Mouse (Mus musculus): ENCODE measurements at regions not wholly inside any gene's neighbourhood (a gene's known extent, or its start where the extent isn't known, plus 50 kb on each side); places are given as distances from the start of the nearest gene placed in this dataset.
"Not testable (repeated sequence)": the region's sequence is repeated elsewhere in the genome, so short reads cannot be mapped to it uniquely, and the experiment has no call there.

DNA sequence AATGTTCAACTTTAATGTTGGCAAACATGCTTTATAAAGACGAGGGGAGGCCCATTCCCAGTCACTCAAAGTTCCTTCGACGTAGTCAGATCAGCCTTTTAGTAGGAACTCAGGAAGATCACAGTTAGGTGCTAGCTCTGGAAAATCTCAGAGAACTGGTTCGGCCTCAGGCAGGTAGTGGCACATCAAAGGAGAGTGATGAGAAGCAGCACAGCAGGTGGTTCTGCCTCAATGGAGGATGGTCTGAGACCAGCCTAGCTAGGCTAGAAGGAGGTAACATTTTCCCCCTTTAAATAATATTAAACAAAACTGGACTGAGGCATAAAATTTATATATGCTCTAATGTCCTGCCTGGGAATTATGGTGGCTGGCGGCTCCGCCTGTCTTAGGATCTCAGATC lies 66.1 kb downstream of the Zfp354a start:
- H3K9ac ChIP-seq (ENCODE audit: insufficient read depth, low read depth, low read length, poor library complexity, severe bottlenecking): no peak overlapping the region
- H3K9me3 ChIP-seq (ENCODE audit: control insufficient read depth, insufficient read depth, low read depth, low read length): no peaks in the 10 kb centered on the region
- in situ Hi-C loops (cut with MboI; ENCODE audit: low sequenced_read_pairs in 2 of 2, unreplicated experiment in 2 of 2): no loop called here
- H3K27ac ChIP-seq (ENCODE audit: insufficient read depth, low read depth, low read length, poor library complexity, severe bottlenecking): peak overlapping the region; percentile 75
- no peak overlapping the region for H3K4me3 ChIP-seq (ENCODE audit: insufficient read depth in 1 of 2, low read depth in 1 of 2, low read length in 2 of 2, poor library complexity in 1 of 2, severe bottlenecking in 1 of 2)
- peaks cover 3% of the 10 kb centered on the region in 2 experiments; a peak in 2 of 4 replicates for H3K4me1 ChIP-seq (ENCODE audit: control insufficient read depth in 2 of 2, insufficient read depth in 2 of 2, low read length in 2 of 2, poor library complexity in 1 of 2)
- H3K36me3 ChIP-seq (ENCODE audit: control insufficient read depth, insufficient read depth, low read length, poor library complexity, severe bottlenecking): no peaks in the 10 kb centered on the region
- DNase-seq (ENCODE audit: low read depth, low spot score): peak; percentile 56
- TF ChIP-seq HCFC1 (IDR thresholded peaks at IDR 0.05; ENCODE audit: borderline replicate concordance, insufficient read depth, low read length) (no peak), CHD2 (IDR thresholded peaks at IDR 0.05; ENCODE audit: low read depth, low read length) (no peak), MAFK (IDR thresholded peaks at IDR 0.05; ENCODE audit: insufficient read depth, low read depth, low read length) (no peak), ZC3H11A (IDR thresholded peaks at IDR 0.05; ENCODE audit: borderline replicate concordance, low read depth, low read length) (no peak), ZNF384 (IDR thresholded peaks at IDR 0.05; ENCODE audit: low read depth, low read length) (no peak)

DNA sequence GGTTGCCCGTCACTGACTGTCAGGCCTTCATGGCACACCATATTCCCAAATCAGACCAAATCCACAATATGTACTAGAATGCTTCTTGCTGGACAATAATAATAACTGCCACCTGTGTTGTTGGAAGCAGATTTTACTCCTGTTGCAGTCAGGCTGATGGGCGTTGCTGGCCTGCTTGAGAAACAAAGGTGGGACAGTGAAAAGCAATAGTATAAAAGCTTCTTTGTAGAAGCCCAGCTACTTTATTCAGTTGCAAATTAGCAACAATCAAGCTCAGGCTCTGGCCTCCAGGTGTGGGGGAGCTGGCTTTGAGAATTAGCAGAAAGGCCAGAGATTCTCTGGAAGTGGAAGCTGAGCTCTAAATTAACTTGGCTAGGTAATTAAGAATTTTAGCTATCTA lies 66.7 kb downstream of the Zfp354a start:
- H3K9me3 ChIP-seq (ENCODE audit: control insufficient read depth, insufficient read depth, low read depth, low read length); in situ Hi-C loops (cut with MboI; ENCODE audit: low sequenced_read_pairs in 2 of 2, unreplicated experiment in 2 of 2); H3K9ac ChIP-seq (ENCODE audit: insufficient read depth, low read depth, low read length, poor library complexity, severe bottlenecking); H3K36me3 ChIP-seq (ENCODE audit: control insufficient read depth, insufficient read depth, low read length, poor library complexity, severe bottlenecking); H3K4me3 ChIP-seq (ENCODE audit: insufficient read depth in 1 of 2, low read depth in 1 of 2, low read length in 2 of 2, poor library complexity in 1 of 2, severe bottlenecking in 1 of 2); H3K4me1 ChIP-seq (ENCODE audit: control insufficient read depth in 2 of 2, insufficient read depth in 2 of 2, low read length in 2 of 2, poor library complexity in 1 of 2): not testable (repeated sequence)
- H3K27ac ChIP-seq (ENCODE audit: insufficient read depth, low read depth, low read length, poor library complexity, severe bottlenecking): peak overlapping the region; percentile 75; the same call in 1 of the 2 replicates
- peak; percentile 54 for DNase-seq (ENCODE audit: low read depth, low spot score)

DNA sequence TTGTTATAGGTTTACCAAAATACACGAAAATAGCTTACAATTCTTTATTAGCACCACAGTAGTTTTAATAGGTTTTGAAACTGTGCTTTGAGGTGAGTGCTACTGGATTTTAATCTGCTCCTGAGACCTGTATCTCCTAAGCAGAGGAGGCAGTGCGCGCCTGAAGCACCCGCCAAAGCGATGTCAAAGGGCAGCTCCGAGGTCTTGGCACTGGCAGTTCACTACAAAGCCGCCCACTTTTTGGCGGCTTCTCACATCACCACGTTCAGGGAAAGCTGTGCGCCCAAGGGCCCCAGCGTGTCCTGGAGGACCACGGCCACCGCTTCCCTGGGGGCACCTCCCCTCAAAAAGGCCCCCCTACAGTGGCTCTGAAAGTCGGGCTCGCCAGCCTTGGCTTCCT lies 68.6 kb downstream of the Zfp354a start:
- in situ Hi-C loops (cut with MboI; ENCODE audit: low sequenced_read_pairs in 2 of 2, unreplicated experiment in 2 of 2): no loop called here

DNA sequence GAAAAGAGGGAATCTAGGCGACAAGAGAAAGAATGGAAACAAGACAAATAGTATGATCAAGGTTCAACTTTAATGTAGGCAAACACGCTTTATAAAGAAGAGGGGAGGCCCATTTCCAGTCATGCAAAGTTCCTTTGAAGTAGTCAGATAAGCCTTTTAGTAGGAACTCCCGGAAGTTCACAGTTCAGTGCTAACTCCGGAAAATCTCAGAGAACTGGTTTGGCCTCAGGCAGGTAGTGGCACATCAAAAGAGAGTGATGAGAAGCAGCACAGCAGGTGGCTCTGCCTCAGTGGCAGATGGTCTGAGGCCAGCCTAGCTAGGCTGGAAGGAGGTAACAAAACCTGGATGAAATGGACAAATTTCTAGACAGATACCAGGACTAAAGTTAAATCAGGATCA lies 71.1 kb downstream of the Zfp354a start:
- Histone ChIP-seq H3K27ac (ENCODE audit: insufficient read depth, low read depth, low read length, poor library complexity, severe bottlenecking) (no peak overlapping the region), H3K4me1 (ENCODE audit: control insufficient read depth in 2 of 2, insufficient read depth in 2 of 2, low read length in 2 of 2, poor library complexity in 1 of 2) (peaks cover 3% of the 10 kb centered on the region in 2 experiments; a peak in 2 of 4 replicates), H3K9me3 (ENCODE audit: control insufficient read depth, insufficient read depth, low read depth, low read length) (no peaks in the 10 kb centered on the region), H3K4me3 (ENCODE audit: insufficient read depth in 1 of 2, low read depth in 1 of 2, low read length in 2 of 2, poor library complexity in 1 of 2, severe bottlenecking in 1 of 2) (no peak overlapping the region), H3K9ac (ENCODE audit: insufficient read depth, low read depth, low read length, poor library complexity, severe bottlenecking) (no peak overlapping the region), H3K36me3 (ENCODE audit: control insufficient read depth, insufficient read depth, low read length, poor library complexity, severe bottlenecking) (no peaks in the 10 kb centered on the region)
- TF ChIP-seq CHD2 (IDR thresholded peaks at IDR 0.05; ENCODE audit: low read depth, low read length) (no peak), MAFK (IDR thresholded peaks at IDR 0.05; ENCODE audit: insufficient read depth, low read depth, low read length) (no peak), ZC3H11A (IDR thresholded peaks at IDR 0.05; ENCODE audit: borderline replicate concordance, low read depth, low read length) (no peak), ZNF384 (IDR thresholded peaks at IDR 0.05; ENCODE audit: low read depth, low read length) (no peak), HCFC1 (IDR thresholded peaks at IDR 0.05; ENCODE audit: borderline replicate concordance, insufficient read depth, low read length) (no peak)
- in situ Hi-C loops (cut with MboI; ENCODE audit: low sequenced_read_pairs in 2 of 2, unreplicated experiment in 2 of 2): no loop called here
- no peak for DNase-seq (ENCODE audit: low read depth, low spot score)

More for the DNA sequence above, 68.6 kb downstream of the Zfp354a start:
- H3K27ac ChIP-seq (ENCODE audit: insufficient read depth, low read depth, low read length, poor library complexity, severe bottlenecking): no peak overlapping the region
- no peak for DNase-seq (ENCODE audit: low read depth, low spot score)
- H3K9me3 ChIP-seq (ENCODE audit: control insufficient read depth, insufficient read depth, low read depth, low read length): no peaks in the 10 kb centered on the region
- H3K9ac ChIP-seq (ENCODE audit: insufficient read depth, low read depth, low read length, poor library complexity, severe bottlenecking): peak overlapping the region; percentile 18; the same call in 1 of the 2 replicates
- H3K36me3 ChIP-seq (ENCODE audit: control insufficient read depth, insufficient read depth, low read length, poor library complexity, severe bottlenecking): no peaks in the 10 kb centered on the region
- TF ChIP-seq ZC3H11A (IDR thresholded peaks at IDR 0.05; ENCODE audit: borderline replicate concordance, low read depth, low read length): no peak
- TF ChIP-seq ZNF384 (IDR thresholded peaks at IDR 0.05; ENCODE audit: low read depth, low read length): no peak
- no peak for TF ChIP-seq MAFK (IDR thresholded peaks at IDR 0.05; ENCODE audit: insufficient read depth, low read depth, low read length)
- no peak for TF ChIP-seq CHD2 (IDR thresholded peaks at IDR 0.05; ENCODE audit: low read depth, low read length)
- no peak for TF ChIP-seq HCFC1 (IDR thresholded peaks at IDR 0.05; ENCODE audit: borderline replicate concordance, insufficient read depth, low read length)
- H3K4me1 ChIP-seq (ENCODE audit: control insufficient read depth in 2 of 2, insufficient read depth in 2 of 2, low read length in 2 of 2, poor library complexity in 1 of 2): peaks cover 3% of the 10 kb centered on the region in 2 experiments; a peak in 2 of 4 replicates
- peak overlapping the region; percentile 12 to 37; a peak in 3 of 4 replicates for H3K4me3 ChIP-seq (ENCODE audit: insufficient read depth in 1 of 2, low read depth in 1 of 2, low read length in 2 of 2, poor library complexity in 1 of 2, severe bottlenecking in 1 of 2)

DNA sequence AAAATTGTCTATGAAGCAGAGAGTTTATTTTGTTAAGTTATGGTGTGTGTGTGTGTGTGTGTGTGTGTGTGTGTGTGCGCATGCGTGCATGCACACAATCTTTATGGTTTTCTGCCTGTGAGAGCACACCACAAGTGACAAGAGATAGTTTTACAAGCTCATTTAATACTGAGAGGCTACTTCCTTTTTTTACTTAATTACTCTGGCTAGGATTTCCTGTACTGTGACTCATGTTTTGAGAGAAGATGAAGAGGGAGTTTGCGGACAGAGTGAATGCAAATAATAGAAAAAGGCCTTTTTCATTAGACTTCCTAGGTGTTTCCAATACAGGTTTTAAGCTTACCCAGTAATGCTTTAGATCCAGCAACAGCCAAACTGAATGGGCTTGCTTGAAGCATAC lies 52.9 kb upstream of the Gm12569 start:
- H3K27ac ChIP-seq (ENCODE audit: insufficient read depth, low read depth, low read length, poor library complexity, severe bottlenecking); H3K36me3 ChIP-seq (ENCODE audit: control insufficient read depth, insufficient read depth, low read length, poor library complexity, severe bottlenecking); DNase-seq (ENCODE audit: low read depth, low spot score); H3K9ac ChIP-seq (ENCODE audit: insufficient read depth, low read depth, low read length, poor library complexity, severe bottlenecking); H3K9me3 ChIP-seq (ENCODE audit: control insufficient read depth, insufficient read depth, low read depth, low read length); in situ Hi-C loops (cut with MboI; ENCODE audit: low sequenced_read_pairs in 2 of 2, unreplicated experiment in 2 of 2); H3K4me3 ChIP-seq (ENCODE audit: insufficient read depth in 1 of 2, low read depth in 1 of 2, low read length in 2 of 2, poor library complexity in 1 of 2, severe bottlenecking in 1 of 2); H3K4me1 ChIP-seq (ENCODE audit: control insufficient read depth in 2 of 2, insufficient read depth in 2 of 2, low read length in 2 of 2, poor library complexity in 1 of 2): not testable (repeated sequence)
